Mouse (Mus musculus) stomach, embryonic 14.5 days (tissue): Measurements from ENCODE around the gene Pecam1. TPM values are rescaled to one million over a fixed set of nuclear protein-coding genes. Genes with fewer than 3 reads are reported as not detected.
"Not testable (repeated sequence)": the region's sequence is repeated elsewhere in the genome, so short reads cannot be mapped to it uniquely, and the experiment has no call there.

Experiments used
- ATAC-seq: fragments of 200-750 bp; cut with Nextera tagmentation; 2 replicates; pipeline ENCODE4 v1.8.0; 2017; ENCODE audit warnings: low read depth, moderate TSS enrichment; ENCODE audit not compliant: insufficient number of reproducible peaks, insufficient read depth, low FRiP score
- H3K27ac ChIP-seq: fragments of 300-500 bp; sonication (generic); 2 replicates; pipeline ENCODE4 v1.5.1; 2014; ENCODE audit warnings: mild to moderate bottlenecking, low read length, moderate library complexity, mixed read lengths
- H3K27me3 ChIP-seq: fragments of 300-500 bp; sonication (generic); 2 replicates; pipeline ENCODE4 v1.6.1; 2014; ENCODE audit warnings: low read length, control low read depth, mixed read lengths; ENCODE audit not compliant: control insufficient read depth, insufficient read depth
- H3K36me3 ChIP-seq: fragments of 300-500 bp; sonication (generic); 2 replicates; pipeline ENCODE4 v1.6.1; 2014; ENCODE audit warnings: mild to moderate bottlenecking, control low read depth, low read length, moderate library complexity, mixed read lengths; ENCODE audit not compliant: control insufficient read depth, insufficient read depth
- H3K4me1 ChIP-seq: fragments of 300-500 bp; sonication (generic); 2 replicates; pipeline ENCODE4 v1.6.1; 2014; ENCODE audit warnings: low read length, control low read depth, mixed read lengths; ENCODE audit not compliant: control insufficient read depth, insufficient read depth
- H3K4me2 ChIP-seq: fragments of 300-500 bp; sonication (generic); replicated peaks from 2 replicates; pipeline ENCODE4 v1.6.1; 2014; ENCODE audit warnings: low read depth, low read length, control low read depth
- H3K4me3 ChIP-seq: fragments of 300-500 bp; sonication (generic); 2 replicates; pipeline ENCODE4 v1.5.1; 2014; ENCODE audit warnings: low read depth, low read length, control low read depth
- H3K9ac ChIP-seq: fragments of 300-500 bp; sonication (generic); replicated peaks from 2 replicates; pipeline ENCODE4 v1.6.1; 2014; ENCODE audit warnings: low read depth, mild to moderate bottlenecking, control low read depth, low read length, moderate library complexity, mixed read lengths
- H3K9me3 ChIP-seq: fragments of 300-500 bp; sonication (generic); 2 replicates; pipeline ENCODE4 v1.6.1; 2016; ENCODE audit warnings: low read depth, low read length, control low read depth; ENCODE audit not compliant: control insufficient read depth
- WGBS: fragments of 180-500 bp; shearing (Covaris S2); extraction: QIAGEN DNeasy Blood & Tissue Kit; methylation state at CpG from one replicate; pipeline ENCODE4 v1.1.7; 2014; 5-methylcytosine and 5-hydroxymethylcytosine counted together
- polyA plus RNA-seq: library from polyadenylated mRNA; unstranded; fragments of >200 nt; fragmentation: Nextera tagmentation; extraction: Ambion mirVana; gene quantifications from 2 replicates; pipeline ENCODE4 v1.2.1, GENCODE M21; 2014

The Pecam1 gene
- polyA plus RNA-seq, 1 experiment from 2014 or later, result 41.9 TPM

GRCm38 (mm10) chr11:106785043-106785442 lies 34.6 kb upstream of the Pecam1 start:
- Histone ChIP-seq H3K36me3 (peaks cover 58% of the 10 kb centered on the region), H3K4me3 (no peak overlapping the region), H3K9me3 (no peaks in the 10 kb centered on the region), H3K4me2 (no peak overlapping the region), H3K27ac (no peak overlapping the region), H3K9ac (no peak overlapping the region), H3K4me1 (peaks cover 7% of the 10 kb centered on the region; the same call in 1 of the 2 replicates), H3K27me3 (no peaks in the 10 kb centered on the region)
- WGBS, result 72% methylated on average over 1 of the region's 1 CpGs
- ATAC-seq, result no peak

GRCm38 (mm10) chr11:106784476-106784875 lies 34.0 kb upstream of the Pecam1 start:
- Histone ChIP-seq H3K9ac (no peak overlapping the region), H3K4me1 (peaks cover 7% of the 10 kb centered on the region; the same call in 1 of the 2 replicates), H3K27me3 (no peaks in the 10 kb centered on the region), H3K4me2 (no peak overlapping the region), H3K9me3 (no peaks in the 10 kb centered on the region), H3K36me3 (peaks cover 60% of the 10 kb centered on the region), H3K4me3 (no peak overlapping the region), H3K27ac (no peak overlapping the region)
- no peak for ATAC-seq
- 85% methylated on average over 2 of the region's 2 CpGs for WGBS

- peaks cover 60% of the 10 kb centered on the region for H3K36me3 ChIP-seq
- no peak overlapping the region for H3K9ac ChIP-seq
- H3K4me3 ChIP-seq, result no peak overlapping the region
- H3K4me2 ChIP-seq, result no peak overlapping the region
- WGBS, result 76% methylated on average over 9 of the region's 9 CpGs
- no peaks in the 10 kb centered on the region for H3K9me3 ChIP-seq
- no peak overlapping the region for H3K27ac ChIP-seq
- no peak for ATAC-seq
- H3K27me3 ChIP-seq, result no peaks in the 10 kb centered on the region
- peaks cover 7% of the 10 kb centered on the region; the same call in 1 of the 2 replicates for H3K4me1 ChIP-seq
Observed at GRCm38 (mm10) chr11:106782841-106783764, 32.7 kb upstream of the Pecam1 start.

GRCm38 (mm10) chr11:106782271-106782670 lies 31.8 kb upstream of the Pecam1 start:
- H3K36me3 ChIP-seq, result peaks cover 60% of the 10 kb centered on the region
- 87% methylated on average over 7 of the region's 7 CpGs for WGBS
- not testable (repeated sequence) for H3K9me3 ChIP-seq, H3K27ac ChIP-seq, H3K27me3 ChIP-seq, H3K4me1 ChIP-seq, H3K9ac ChIP-seq, H3K4me3 ChIP-seq, H3K4me2 ChIP-seq, ATAC-seq

GRCm38 (mm10) chr11:106780590-106781220 lies 30.3 kb upstream of the Pecam1 start:
- Histone ChIP-seq H3K27ac (no peak overlapping the region), H3K9ac (no peak overlapping the region), H3K4me3 (no peak overlapping the region), H3K27me3 (no peaks in the 10 kb centered on the region), H3K4me2 (no peak overlapping the region), H3K9me3 (no peaks in the 10 kb centered on the region), H3K36me3 (peaks cover 57% of the 10 kb centered on the region), H3K4me1 (peaks cover 6% of the 10 kb centered on the region; the same call in 1 of the 2 replicates)
- 72% methylated on average over 6 of the region's 6 CpGs for WGBS
- ATAC-seq, result no peak

DNA sequence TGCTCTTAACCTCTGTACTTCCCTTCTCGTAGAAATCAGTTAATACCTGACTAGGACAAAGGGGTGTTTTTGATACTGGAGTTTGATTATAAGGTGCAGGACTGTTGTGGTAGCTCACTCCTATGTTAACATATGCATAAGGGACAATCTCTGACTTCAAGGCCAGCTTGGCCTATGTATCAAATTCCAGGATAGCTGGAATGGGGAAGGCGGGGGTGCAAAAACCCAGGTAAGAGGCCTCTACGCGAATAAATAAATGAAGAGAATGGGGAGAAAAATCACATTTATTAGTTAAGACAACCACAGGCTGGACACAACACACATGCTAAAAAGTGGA lies 29.6 kb upstream of the Pecam1 start:
- H3K4me1 ChIP-seq, result no peaks in the 10 kb centered on the region; the same call in 1 of the 2 replicates
- peak overlapping the region; percentile 68; the same call in 1 of the 2 replicates for H3K27ac ChIP-seq
- H3K27me3 ChIP-seq, result no peaks in the 10 kb centered on the region
- H3K9ac ChIP-seq, result no peak overlapping the region
- H3K4me3 ChIP-seq, result no peak overlapping the region
- ATAC-seq, result no peak
- H3K4me2 ChIP-seq, result no peak overlapping the region
- peaks cover 55% of the 10 kb centered on the region for H3K36me3 ChIP-seq
- 64% methylated on average over 4 of the region's 4 CpGs for WGBS
- no peaks in the 10 kb centered on the region for H3K9me3 ChIP-seq

DNA sequence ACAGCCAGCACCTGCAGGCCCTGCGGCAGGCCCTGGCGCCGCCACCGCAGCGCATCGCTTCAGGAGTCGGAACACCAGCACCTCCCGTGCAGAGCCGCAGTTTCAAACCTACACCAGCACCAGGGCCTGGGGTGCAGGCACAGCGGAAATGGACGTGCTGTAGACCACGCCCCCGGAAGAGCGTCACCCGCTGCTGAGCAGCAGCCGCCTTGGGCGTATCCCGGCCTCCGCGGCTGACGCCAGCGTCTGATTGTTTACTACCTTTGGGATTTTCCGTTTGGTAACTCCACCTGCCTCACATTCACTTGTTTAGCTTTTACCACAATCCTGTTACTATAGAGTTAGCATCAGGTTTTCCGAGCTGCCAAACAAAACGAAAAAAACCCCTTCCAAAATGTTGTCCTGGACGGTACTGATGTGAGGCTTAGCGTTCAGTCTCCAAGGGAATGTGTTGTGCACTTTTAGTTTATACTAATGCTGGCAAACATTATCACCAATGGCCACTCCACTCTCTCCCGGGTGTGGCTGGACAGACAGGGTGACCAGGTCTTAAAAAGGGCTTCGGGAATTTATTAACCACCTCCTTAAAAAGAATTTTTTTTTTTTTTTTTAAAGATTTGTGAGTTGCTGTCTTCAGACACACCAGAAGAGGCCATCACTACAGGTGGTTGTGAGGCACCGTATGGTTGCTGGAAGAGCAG lies 29.1 kb upstream of the Pecam1 start, which contains the start of gene Polg2:
TSS of gene Polg2 (minus strand) at position 150 of the 701 bp plus-strand sequence.
- Histone ChIP-seq H3K9me3 (no peaks in the 10 kb centered on the region), H3K36me3 (peaks cover 55% of the 10 kb centered on the region), H3K4me2 (peak within 1 kb of the TSS; percentile 64), H3K4me3 (peak within 1 kb of the TSS; percentile 72), H3K9ac (peak within 1 kb of the TSS; percentile 88), H3K27ac (peak within 1 kb of the TSS; percentile 97), H3K4me1 (no peaks in the 10 kb centered on the region), H3K27me3 (no peaks in the 10 kb centered on the region)
- peak; percentile 99 for ATAC-seq
- under 1% methylated on average over 30 of the region's 30 CpGs for whole genome bisulfite sequencing
